Mouse (Mus musculus) cerebellum, postnatal 4 days (tissue): ENCODE results near the gene BC028528.
"Not testable (repeated sequence)": the region's sequence is repeated elsewhere in the genome, so short reads cannot be mapped to it uniquely, and the experiment has no call there.

Source experiments
- DNase-seq, 2 experiments: peaks; one replicate each; pipeline ENCODE4 v3.0.0; 2022; ENCODE audit warnings: low spot score in 2 of 2, mixed read lengths in 1 of 2

BC028528 gene

GRCm38 (mm10) chr3:95879063-95879462 is 12.7 kb downstream of the BC028528 start:
- DNase-seq = no peak

DNA sequence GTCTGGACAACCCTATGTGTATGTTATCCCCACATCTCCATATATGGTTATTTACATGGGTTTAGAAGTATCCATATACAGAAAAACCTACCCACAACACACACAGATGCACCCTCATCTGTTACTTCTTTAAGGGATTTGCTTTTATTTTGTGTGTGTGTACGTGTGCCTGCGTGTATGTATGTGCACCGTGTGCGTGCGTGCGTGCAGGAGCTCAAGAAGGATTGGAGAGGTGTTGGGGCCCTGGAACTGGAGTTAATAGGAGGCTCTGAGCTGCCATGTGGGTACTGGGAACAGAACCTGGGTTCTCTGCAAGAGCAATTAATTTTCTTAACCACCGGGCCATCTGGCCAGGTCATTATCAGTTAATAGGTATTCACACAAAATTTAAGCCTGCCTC is 19.8 kb downstream of the BC028528 start:
- no peak for DNase-seq

DNA sequence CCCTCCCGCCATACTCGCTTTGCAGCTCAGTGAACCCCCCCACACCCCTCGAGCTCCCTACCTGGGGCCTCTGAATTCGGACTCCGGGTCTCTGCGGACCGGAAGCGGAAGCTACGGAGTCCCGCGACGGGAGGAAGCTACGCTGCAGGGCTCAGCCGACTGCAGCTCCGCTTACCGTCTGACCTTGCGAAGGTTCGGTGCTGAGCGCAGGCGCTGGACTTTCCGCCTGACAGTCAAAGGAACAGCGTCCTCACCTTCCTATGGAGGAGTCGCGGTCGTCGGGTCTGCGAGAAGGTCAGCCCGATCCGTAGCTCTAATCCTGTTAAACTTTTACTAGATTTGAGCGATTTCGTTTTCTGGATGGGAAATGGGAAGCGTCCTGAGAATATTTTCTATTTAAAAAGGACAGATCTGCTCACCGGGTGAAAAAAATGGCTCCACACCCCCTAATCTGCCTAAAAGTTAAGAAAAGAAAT is 20.4 kb downstream of the BC028528 start, which contains the start of gene Mrps21:
Mrps21 (minus strand) TSS at position 128 of the 476 bp plus-strand sequence.
- DNase-seq = peak; percentile 60 to 79

GRCm38 (mm10) chr3:95870976-95871375 is 20.8 kb downstream of the BC028528 start:
- no peak for DNase-seq

DNA sequence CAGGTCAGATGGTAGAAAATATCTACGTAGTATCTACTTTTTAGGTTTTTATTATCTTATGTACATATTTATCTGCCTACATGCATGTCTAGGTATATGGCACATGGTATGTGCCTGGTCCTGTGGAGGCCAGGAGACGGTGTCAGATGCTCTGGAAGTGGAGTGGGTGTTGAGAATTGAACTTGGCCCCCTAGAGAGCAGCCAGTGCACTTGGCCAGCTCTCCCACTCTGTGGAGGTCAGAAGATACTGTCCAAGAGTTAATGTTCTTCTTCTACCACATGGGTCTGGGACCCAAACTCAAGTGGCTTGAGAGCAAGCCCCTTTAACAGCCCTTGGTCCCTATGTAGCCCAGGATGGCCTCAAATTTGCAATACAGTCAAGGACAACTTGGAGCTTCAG is 24.4 kb downstream of the BC028528 start:
- no peak for DNase-seq

DNA sequence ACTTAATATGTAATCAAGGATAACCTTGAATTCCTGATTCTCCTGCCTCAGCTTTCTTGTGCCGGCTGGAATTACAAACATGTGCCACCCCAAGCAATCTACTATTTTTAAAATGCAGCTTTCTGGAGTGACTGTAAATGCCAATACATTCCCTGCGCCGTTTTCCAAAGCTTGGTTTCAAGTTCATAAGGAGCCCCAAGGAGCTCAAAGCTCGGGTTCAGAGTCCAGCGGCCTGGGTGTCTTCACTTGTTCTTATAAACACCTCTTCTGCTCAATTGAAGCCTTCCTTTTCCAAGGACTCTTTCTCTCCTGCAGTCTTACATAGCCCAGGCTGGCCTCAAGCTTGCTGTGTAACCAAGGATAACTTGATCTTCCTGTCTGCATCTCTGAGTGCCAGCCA is 25.7 kb downstream of the BC028528 start:
- no peak for DNase-seq

DNA sequence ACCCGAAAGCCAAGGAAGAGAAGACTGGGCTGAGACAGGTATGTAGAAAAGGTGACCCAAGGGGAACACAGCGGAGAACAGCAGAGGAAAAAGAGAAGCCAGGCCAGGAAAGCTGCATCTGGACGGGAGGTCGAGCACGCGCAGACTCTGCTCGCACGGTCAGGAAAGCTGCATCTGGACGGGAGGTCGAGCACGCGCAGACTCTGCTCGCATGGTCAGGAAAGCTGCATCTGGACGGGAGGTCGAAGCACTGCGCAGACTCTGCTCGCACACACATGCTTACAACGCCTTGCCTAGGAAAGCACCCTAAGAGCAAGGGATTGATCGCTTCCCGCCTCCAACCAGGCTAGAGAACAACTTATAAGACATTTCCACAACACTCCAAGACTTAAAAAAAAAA is 26.2 kb downstream of the BC028528 start:
- no peak for DNase-seq

DNA sequence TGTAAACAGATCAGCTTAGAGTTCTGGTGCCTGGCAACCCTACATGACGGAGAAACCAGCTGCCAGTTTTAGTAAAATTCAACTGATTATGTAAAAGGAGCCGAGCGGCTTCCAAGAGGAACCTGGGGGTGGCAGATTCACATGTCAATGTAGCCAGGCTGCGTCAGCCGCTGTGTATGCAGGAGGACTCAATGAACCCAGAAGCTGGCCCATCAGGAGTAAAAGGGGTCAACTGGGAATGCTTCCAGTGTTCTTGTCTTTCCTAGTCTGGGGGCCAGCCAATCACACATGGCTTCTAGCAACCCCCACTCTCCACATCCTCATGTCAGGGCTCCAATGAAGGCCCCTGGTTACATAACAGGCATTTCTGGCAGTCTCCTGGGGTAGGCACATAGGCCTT is 26.8 kb downstream of the BC028528 start:
- DNase-seq = no peak

GRCm38 (mm10) chr3:95863578-95863977 is 28.2 kb downstream of the BC028528 start:
- no peak for DNase-seq

- DNase-seq = peak in 1 of 2 experiments; percentile 74
Measured at GRCm38 (mm10) chr3:95861796-95862195, 30.0 kb downstream of the BC028528 start.

DNA sequence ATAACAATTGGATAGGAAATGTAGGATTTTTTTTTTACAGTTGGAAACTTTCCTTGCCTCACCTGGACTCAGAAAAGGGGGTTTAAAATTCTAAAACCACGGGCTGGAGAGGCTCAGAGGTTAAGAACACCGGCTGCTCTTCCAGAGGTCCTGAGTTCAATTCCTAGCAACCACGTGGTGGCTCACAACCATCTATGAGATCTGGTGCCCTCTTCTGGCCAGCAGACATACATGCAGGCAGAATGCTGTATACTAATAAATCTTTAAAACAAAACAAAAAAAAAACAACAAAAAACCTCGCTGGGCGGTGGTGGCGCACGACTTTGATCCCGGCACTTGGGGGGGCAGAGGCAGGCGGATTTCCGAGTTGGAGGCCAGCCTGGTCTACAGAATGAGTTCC is 30.6 kb downstream of the BC028528 start:
- no peak for DNase-seq

GRCm38 (mm10) chr3:95860323-95860722 is 31.5 kb downstream of the BC028528 start:
- no peak for DNase-seq

GRCm38 (mm10) chr3:95858278-95858677 is 33.5 kb downstream of the BC028528 start:
- DNase-seq = not testable (repeated sequence)

GRCm38 (mm10) chr3:95857050-95857449 is 34.8 kb downstream of the BC028528 start:
- DNase-seq = not testable (repeated sequence)

DNA sequence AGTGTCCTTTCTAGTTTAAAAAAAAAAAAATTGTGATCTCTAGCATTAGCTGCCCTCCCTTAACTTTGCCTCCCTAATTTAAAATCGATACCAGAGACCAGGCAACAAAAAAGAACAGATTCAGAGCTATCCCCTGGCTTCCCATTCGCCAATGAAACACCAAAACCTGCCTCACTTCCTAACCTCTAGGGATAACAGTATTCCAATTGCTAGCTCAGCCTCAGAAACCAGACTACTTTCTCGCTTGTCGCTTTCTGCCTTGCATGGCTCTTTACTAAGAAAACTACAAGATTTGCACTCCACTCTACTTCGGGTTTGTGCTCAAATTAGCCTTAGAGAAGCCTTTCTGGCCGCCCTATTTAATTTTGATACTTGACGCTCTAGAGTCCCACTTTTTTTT is 35.7 kb downstream of the BC028528 start:
- DNase-seq = no peak

- DNase-seq = peak; percentile 86 to 92
Measured at GRCm38 (mm10) chr3:95855502-95856089, 36.2 kb downstream of the BC028528 start, which contains the start of gene Prpf3. Gene Prpf3, minus strand, starts transcription at chr3:95855885.

- no peak for DNase-seq
Measured at GRCm38 (mm10) chr3:95851317-95851716, 40.5 kb downstream of the BC028528 start.

GRCm38 (mm10) chr3:95850611-95851010 is 41.2 kb downstream of the BC028528 start:
- DNase-seq = no peak

GRCm38 (mm10) chr3:95842503-95843214 is 49.1 kb downstream of the BC028528 start:
- no peak for DNase-seq

GRCm38 (mm10) chr3:95839250-95839649 is 52.6 kb downstream of the BC028528 start:
- no peak for DNase-seq
